10 mouse cellular contexts compared by ENCODE assay signal in genomic region chr7:63509825-63510224, GRCm38 (mm10).
DNase-seq lines count a peak whose midpoint lies in the region; ATAC-seq and TF ChIP-seq lines count a peak whose summit lies in the region.
"Had no signal": no experiment of that assay in that cellular context is flagged by ENCODE, and none has a peak within 500 bp of the region (broad histone marks: within the 10 kb centered on the region; RNA-seq: fewer than 3 reads in every experiment).

No protein-coding gene starts in this region.

- no peak for TF ChIP-seq POLR2A in lung, adult 2 months (IDR thresholded peaks at IDR 0.05; ENCODE audit: borderline replicate concordance, extremely low read depth, low read depth, low read length)

- DNase-seq in lung, embryonic 14.5 days: peak; percentile 1
- no peak for DNase-seq in lung, adult 2 months
- DNase-seq in brain, adult 2 months (ENCODE audit: low read depth, low spot score): peak; percentile 68
- DNase-seq in embryonic facial prominence, embryonic 10.5 days (ENCODE audit: low spot score): peak; percentile 15
- peak; percentile 3 for DNase-seq in mesoderm, embryonic 11.5 days (ENCODE audit: low read depth, low spot score)
- no peak for DNase-seq in limb, embryonic 10.5 days (ENCODE audit: low spot score)
- no peak for DNase-seq in lung, postnatal 10 days
- DNase-seq: gastrocnemius, postnatal 10 days had no signal

- no peaks in the 10 kb centered on the region for H3K36me3 ChIP-seq in lung, embryonic 14.5 days (ENCODE audit: insufficient read depth)
- no peaks in the 10 kb centered on the region for H3K36me3 ChIP-seq in embryonic facial prominence, embryonic 10.5 days (replicated peaks)
- no peaks in the 10 kb centered on the region for H3K36me3 ChIP-seq in limb, embryonic 10.5 days
- H3K36me3 ChIP-seq: embryonic facial prominence, embryonic 15.5 days; lung, embryonic 15.5 days had no signal

- WGBS in lung, embryonic 14.5 days: 43% methylated on average over 1 of the region's 1 CpGs
- WGBS in lung, adult 2 months: 69% methylated on average over 1 of the region's 1 CpGs
- WGBS in embryonic facial prominence, embryonic 10.5 days: 52% methylated on average over 1 of the region's 1 CpGs
- WGBS in limb, embryonic 10.5 days: 68% methylated on average over 1 of the region's 1 CpGs

- H3K4me3 ChIP-seq in lung, embryonic 14.5 days (ENCODE audit: low read depth, low read length): no peak overlapping the region
- H3K4me3 ChIP-seq in lung, adult 2 months (replicated peaks; ENCODE audit: extremely low read depth, low read depth, low read length): no peak overlapping the region
- H3K4me3 ChIP-seq in embryonic facial prominence, embryonic 10.5 days: no peak overlapping the region
- no peak overlapping the region for H3K4me3 ChIP-seq in limb, embryonic 10.5 days
- H3K4me3 ChIP-seq: embryonic facial prominence, embryonic 15.5 days; lung, embryonic 15.5 days had no signal

- no peak overlapping the region for H3K4me2 ChIP-seq in lung, embryonic 14.5 days
- H3K4me2 ChIP-seq: embryonic facial prominence, embryonic 15.5 days; lung, embryonic 15.5 days had no signal

- H3K27ac ChIP-seq in lung, embryonic 14.5 days (ENCODE audit: low read depth): no peak overlapping the region
- H3K27ac ChIP-seq in embryonic facial prominence, embryonic 10.5 days (replicated peaks): no peak overlapping the region
- H3K27ac ChIP-seq in limb, embryonic 10.5 days: no peak overlapping the region
- H3K27ac ChIP-seq: embryonic facial prominence, embryonic 15.5 days; lung, embryonic 15.5 days had no signal

- no peak for TF ChIP-seq CTCF in lung, embryonic 14.5 days (IDR thresholded peaks at IDR 0.05; ENCODE audit: low read depth)
- TF ChIP-seq CTCF in lung, adult 2 months (IDR thresholded peaks at IDR 0.05; ENCODE audit: insufficient read depth, low read length): no peak

- no peak for ATAC-seq in lung, embryonic 14.5 days (ENCODE audit: insufficient read depth)

- no peaks in the 10 kb centered on the region for H3K27me3 ChIP-seq in lung, embryonic 14.5 days (ENCODE audit: insufficient read depth, low read length)
- H3K27me3 ChIP-seq in embryonic facial prominence, embryonic 10.5 days (replicated peaks; ENCODE audit: low read depth, poor library complexity, severe bottlenecking): no peaks in the 10 kb centered on the region
- no peaks in the 10 kb centered on the region for H3K27me3 ChIP-seq in limb, embryonic 10.5 days (ENCODE audit: low read depth, poor library complexity, severe bottlenecking)
- H3K27me3 ChIP-seq: embryonic facial prominence, embryonic 15.5 days; lung, embryonic 15.5 days had no signal

- H3K4me1 ChIP-seq in lung, embryonic 14.5 days (ENCODE audit: insufficient read depth): no peaks in the 10 kb centered on the region
- no peaks in the 10 kb centered on the region for H3K4me1 ChIP-seq in lung, adult 2 months (ENCODE audit: control insufficient read depth, insufficient read depth, low read length)
- H3K4me1 ChIP-seq in embryonic facial prominence, embryonic 10.5 days: no peaks in the 10 kb centered on the region
- no peaks in the 10 kb centered on the region for H3K4me1 ChIP-seq in limb, embryonic 10.5 days
- H3K4me1 ChIP-seq: embryonic facial prominence, embryonic 15.5 days; lung, embryonic 15.5 days had no signal

- no peaks in the 10 kb centered on the region for H3K9me3 ChIP-seq in lung, embryonic 14.5 days (ENCODE audit: low read depth, low read length)
- H3K9me3 ChIP-seq in embryonic facial prominence, embryonic 10.5 days: no peaks in the 10 kb centered on the region
- no peaks in the 10 kb centered on the region for H3K9me3 ChIP-seq in limb, embryonic 10.5 days (replicated peaks)
- H3K9me3 ChIP-seq: embryonic facial prominence, embryonic 15.5 days; lung, embryonic 15.5 days had no signal

- no peak overlapping the region for H3K9ac ChIP-seq in lung, embryonic 14.5 days
- H3K9ac ChIP-seq: embryonic facial prominence, embryonic 15.5 days; lung, embryonic 15.5 days had no signal

Comparison
In these comparisons a context has a peak if more than half of its experiments do, and no peak if none do; other contexts are left out.
1. DNase-seq: peak in lung, embryonic 14.5 days (single experiment), brain, adult 2 months (single experiment), embryonic facial prominence, embryonic 10.5 days (single experiment) and mesoderm, embryonic 11.5 days (single experiment); none in lung, adult 2 months (single experiment), limb, embryonic 10.5 days (single experiment) and lung, postnatal 10 days (single experiment).